Mouse (Mus musculus): ENCODE results near the gene Arhgdib.

DNA sequence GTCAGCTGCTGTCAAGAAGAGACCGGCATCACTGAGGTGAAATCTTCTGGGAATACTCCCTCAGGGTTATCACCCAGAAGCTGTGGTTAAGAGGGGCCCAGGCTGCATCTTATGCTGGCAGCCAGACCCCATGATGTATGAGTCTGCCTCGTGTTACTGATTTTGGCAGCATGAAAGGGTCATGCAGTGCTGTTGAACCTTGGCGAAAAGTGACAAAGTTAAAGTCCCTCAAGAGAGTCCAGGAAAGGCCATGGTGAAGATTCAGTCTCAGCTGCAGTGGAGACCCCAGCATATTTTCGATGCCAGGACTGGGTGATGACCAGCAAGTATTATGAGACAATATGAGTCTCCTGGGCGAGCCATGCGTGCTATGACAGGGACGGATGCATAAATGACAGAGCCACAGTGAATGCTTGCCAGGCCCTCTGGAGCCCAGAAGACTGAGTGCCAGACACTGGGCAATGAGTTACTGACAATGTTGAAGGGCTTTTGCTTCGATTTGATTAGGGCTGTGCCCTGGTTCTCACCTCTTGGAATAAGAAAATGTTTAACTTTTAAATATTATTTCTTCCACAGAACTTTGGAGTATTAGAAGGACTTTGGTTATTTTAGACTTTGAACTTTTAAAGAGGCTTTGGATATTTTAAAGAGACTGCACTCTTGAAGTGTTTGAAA lies 25.8 kb downstream of the Arhgdib start:
- TF ChIP-seq CTCF (conservative IDR thresholded peaks at IDR 0.05; ENCODE audit: low read length) (no peak), POU5F1 (IDR thresholded peaks at IDR 0.05; ENCODE audit: borderline replicate concordance, low read length) (no peak), NANOG (IDR thresholded peaks at IDR 0.05; ENCODE audit: borderline replicate concordance, low read length) (no peak)
